Mouse (Mus musculus): ENCODE results near the gene Rsbn1l.

DNA sequence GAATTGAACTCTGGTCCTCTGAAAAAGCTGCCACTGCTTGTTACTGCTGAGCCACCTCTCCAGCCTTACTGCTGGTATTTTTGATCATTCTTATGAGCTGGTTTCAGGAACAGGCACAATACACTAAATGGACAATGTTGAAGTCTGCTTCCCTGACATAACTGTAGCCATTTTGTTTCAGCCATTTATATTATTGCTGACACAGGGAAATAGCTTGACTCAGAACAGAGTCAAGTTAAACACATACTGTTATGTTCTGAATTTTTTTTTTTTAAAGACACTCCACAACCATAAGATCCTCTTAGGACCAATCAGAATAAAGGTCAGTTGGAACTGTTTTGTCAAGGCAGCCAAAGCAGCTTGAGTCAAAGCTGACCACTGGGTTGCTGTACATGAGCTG lies 27.3 kb upstream of the Rsbn1l start:
- TF ChIP-seq POLR2A (IDR thresholded peaks at IDR 0.05; ENCODE audit: control insufficient read depth, low read depth, low read length) (no peak), CTCF (IDR thresholded peaks at IDR 0.05; ENCODE audit: control insufficient read depth, insufficient read depth, insufficient replicate concordance, low read depth, low read length) (no peak)
